Mouse (Mus musculus) erythroblast, adult 5-6 weeks (primary cell): ENCODE measurements around the gene 1110032A03Rik. TPM values are rescaled to one million over a fixed set of nuclear protein-coding genes. Genes with fewer than 3 reads are reported as not detected.

Experiments
- total RNA-seq, 2 experiments: library from RNA; stranded (forward) in 1 of 2; stranded (reverse) in 1 of 2; fragments of 150-400 nt in 1 of 2; fragments of 200-764, 138-1000 nt in 1 of 2; gene quantifications; 2 replicates each; pipeline versions ENCODE4 v1.2.3 to v1.2.4; 2015 to 2017; ENCODE audit warnings: low replicate concordance in 2 of 2

1110032A03Rik gene
- total RNA-seq, 2 experiments from 2014 or later, result 30.6 to 38.8 TPM

Other genes with a start within 250 kb of the 1110032A03Rik start
- 16.3 and 20.5 TPM in 2 replicates for gene Pts, start 246.8 kb downstream of the 1110032A03Rik start, total RNA-seq (2015; ENCODE audit: low replicate concordance)
- gene Pts, start 246.8 kb downstream of the 1110032A03Rik start, total RNA-seq (2017; ENCODE audit: low replicate concordance), result 15.8 and 19.4 TPM in 2 replicates
- gene Il18, start 220.7 kb downstream of the 1110032A03Rik start, total RNA-seq (2015; ENCODE audit: low replicate concordance), result 21.5 TPM in 1 of 2 replicates, not detected in the other
- 2.4 and 3.7 TPM in 2 replicates for gene Il18, start 220.7 kb downstream of the 1110032A03Rik start, total RNA-seq (2017; ENCODE audit: low replicate concordance)
- gene Bco2, start 220.3 kb downstream of the 1110032A03Rik start, total RNA-seq (2015; ENCODE audit: low replicate concordance), result 0.84 and 1.7 TPM in 2 replicates
- 0.17 and 2.0 TPM in 2 replicates for gene Bco2, start 220.3 kb downstream of the 1110032A03Rik start, total RNA-seq (2017; ENCODE audit: low replicate concordance)
- not detected in 2 replicates for gene Tex12, start 214.2 kb downstream of the 1110032A03Rik start, total RNA-seq (2015; ENCODE audit: low replicate concordance)
- gene Tex12, start 214.2 kb downstream of the 1110032A03Rik start, total RNA-seq (2017; ENCODE audit: low replicate concordance), result not detected in 2 replicates
- gene Sdhd, start 171.7 kb downstream of the 1110032A03Rik start, total RNA-seq (2015; ENCODE audit: low replicate concordance), result 50.0 and 63.1 TPM in 2 replicates
- gene Sdhd, start 171.7 kb downstream of the 1110032A03Rik start, total RNA-seq (2017; ENCODE audit: low replicate concordance), result 26.2 and 57.2 TPM in 2 replicates
- 21.1 and 27.1 TPM in 2 replicates for gene Timm8b, start 171.6 kb downstream of the 1110032A03Rik start, total RNA-seq (2015; ENCODE audit: low replicate concordance)
- gene Timm8b, start 171.6 kb downstream of the 1110032A03Rik start, total RNA-seq (2017; ENCODE audit: low replicate concordance), result 27.5 and 70.9 TPM in 2 replicates
- not detected in 2 replicates for gene Pih1d2, start 158.2 kb downstream of the 1110032A03Rik start, total RNA-seq (2015; ENCODE audit: low replicate concordance)
- 0.42 and 1.0 TPM in 2 replicates for gene Pih1d2, start 158.2 kb downstream of the 1110032A03Rik start, total RNA-seq (2017; ENCODE audit: low replicate concordance)
- gene Nkapd1, start 158.1 kb downstream of the 1110032A03Rik start, total RNA-seq (2015; ENCODE audit: low replicate concordance), result 9.0 and 15.3 TPM in 2 replicates
- gene Nkapd1, start 158.1 kb downstream of the 1110032A03Rik start, total RNA-seq (2017; ENCODE audit: low replicate concordance), result 5.3 and 7.2 TPM in 2 replicates
- 16.7 and 19.8 TPM in 2 replicates for gene Dlat, start 115.7 kb downstream of the 1110032A03Rik start, total RNA-seq (2015; ENCODE audit: low replicate concordance)
- 6.7 and 16.4 TPM in 2 replicates for gene Dlat, start 115.7 kb downstream of the 1110032A03Rik start, total RNA-seq (2017; ENCODE audit: low replicate concordance)
- gene Dixdc1, start 36.0 kb downstream of the 1110032A03Rik start, total RNA-seq (2015; ENCODE audit: low replicate concordance), result not detected in 2 replicates
- gene Dixdc1, start 36.0 kb downstream of the 1110032A03Rik start, total RNA-seq (2017; ENCODE audit: low replicate concordance), result 0.68 TPM in 1 of 2 replicates, not detected in the other
- not detected in 2 replicates for gene 2310030G06Rik, start 29.0 kb downstream of the 1110032A03Rik start, total RNA-seq (2015; ENCODE audit: low replicate concordance)
- not detected in 2 replicates for gene 2310030G06Rik, start 29.0 kb downstream of the 1110032A03Rik start, total RNA-seq (2017; ENCODE audit: low replicate concordance)
- not detected in 2 replicates for gene Cryab, start 24.2 kb downstream of the 1110032A03Rik start, total RNA-seq (2015; ENCODE audit: low replicate concordance)
- not detected in 2 replicates for gene Cryab, start 24.2 kb downstream of the 1110032A03Rik start, total RNA-seq (2017; ENCODE audit: low replicate concordance)
- not detected in 2 replicates for gene Hspb2, start 23.2 kb downstream of the 1110032A03Rik start, total RNA-seq (2015; ENCODE audit: low replicate concordance)
- gene Hspb2, start 23.2 kb downstream of the 1110032A03Rik start, total RNA-seq (2017; ENCODE audit: low replicate concordance), result not detected in 2 replicates
- gene Fdxacb1, start 7.3 kb downstream of the 1110032A03Rik start, total RNA-seq (2015; ENCODE audit: low replicate concordance), result 2.5 and 5.8 TPM in 2 replicates
- 2.2 and 3.5 TPM in 2 replicates for gene Fdxacb1, start 7.3 kb downstream of the 1110032A03Rik start, total RNA-seq (2017; ENCODE audit: low replicate concordance)
- gene Alg9, start 501 bp downstream of the 1110032A03Rik start, total RNA-seq (2015; ENCODE audit: low replicate concordance), result 46.1 and 60.4 TPM in 2 replicates
- gene Alg9, start 501 bp downstream of the 1110032A03Rik start, total RNA-seq (2017; ENCODE audit: low replicate concordance), result 18.0 and 28.7 TPM in 2 replicates
- 43.5 and 61.5 TPM in 2 replicates for gene Ppp2r1b, start 69.8 kb upstream of the 1110032A03Rik start, total RNA-seq (2015; ENCODE audit: low replicate concordance)
- gene Ppp2r1b, start 69.8 kb upstream of the 1110032A03Rik start, total RNA-seq (2017; ENCODE audit: low replicate concordance), result 71.8 and 77.1 TPM in 2 replicates
- gene Sik2, start 233.6 kb upstream of the 1110032A03Rik start, total RNA-seq (2015; ENCODE audit: low replicate concordance), result 47.6 and 53.6 TPM in 2 replicates
- 57.9 and 60.9 TPM in 2 replicates for gene Sik2, start 233.6 kb upstream of the 1110032A03Rik start, total RNA-seq (2017; ENCODE audit: low replicate concordance)